Mouse (Mus musculus) mouse embryonic stem cell (cell line): ENCODE data around the gene Gmpr2.

Experiments
- in situ Hi-C, 2 experiments: fragments of 300-500 bp; cut with MboI; formaldehyde crosslinking; loops; 1 replicate in 1 of 2; 3 replicates in 1 of 2; pipeline ENCODE4 v1.14.3; 2019 to 2020; ENCODE audit warnings: low sequenced_read_pairs in 2 of 2, low pct_unique_long_range_greater_than_20kb in 1 of 2, mixed read lengths in 1 of 2; ENCODE audit not compliant: unreplicated experiment in 1 of 2

Gene Gmpr2

DNA sequence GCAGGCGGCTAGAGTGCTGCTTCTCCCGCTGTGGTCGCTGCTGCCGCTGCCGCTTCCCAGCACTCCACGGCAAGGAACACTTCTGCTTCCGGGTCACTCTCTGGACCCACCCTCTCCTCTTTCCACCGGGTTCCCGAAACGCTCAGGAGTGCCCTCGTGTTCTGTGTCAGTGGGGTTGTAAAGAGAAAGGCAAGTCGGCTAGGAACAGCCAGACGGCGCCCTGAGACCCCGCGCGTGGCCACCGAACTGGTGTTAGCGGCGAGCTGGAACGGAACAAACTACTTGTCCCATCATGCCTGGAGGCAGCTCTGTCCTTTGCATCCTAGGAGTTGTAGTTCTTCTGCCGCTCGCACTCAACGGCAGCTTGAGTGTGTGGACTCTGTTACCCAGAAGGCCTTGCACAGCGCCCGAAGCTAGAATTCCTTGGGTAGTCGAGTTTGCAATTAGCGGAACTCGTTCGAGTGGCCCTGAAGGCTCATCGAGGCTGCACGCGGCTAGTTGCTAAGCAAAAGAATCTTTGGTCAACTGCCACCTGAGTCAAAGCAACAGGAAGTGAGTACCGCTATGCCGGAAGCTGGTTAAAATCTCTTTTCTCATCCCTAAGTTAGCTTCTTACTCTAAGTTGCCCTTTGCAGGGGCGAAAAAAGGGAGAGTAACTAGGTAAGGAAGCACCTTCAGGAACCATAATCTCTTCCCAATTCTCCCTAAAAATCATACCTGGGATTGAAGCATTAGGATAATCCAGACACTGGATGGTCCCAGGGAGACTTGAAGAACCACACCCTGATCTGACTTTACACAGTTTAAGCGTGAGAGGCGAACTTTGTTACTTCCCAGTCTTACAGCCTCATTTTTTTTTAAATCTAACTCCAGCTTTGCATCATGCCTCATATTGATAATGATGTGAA is at the start of gene Gmpr2, which contains the start of gene Nedd8:
Gmpr2 (plus strand) TSS at position 109 of the 908 bp plus-strand sequence.
Nedd8 (minus strand) TSS at position 292 of the 908 bp plus-strand sequence.
- in situ Hi-C loops = no loop called here

DNA sequence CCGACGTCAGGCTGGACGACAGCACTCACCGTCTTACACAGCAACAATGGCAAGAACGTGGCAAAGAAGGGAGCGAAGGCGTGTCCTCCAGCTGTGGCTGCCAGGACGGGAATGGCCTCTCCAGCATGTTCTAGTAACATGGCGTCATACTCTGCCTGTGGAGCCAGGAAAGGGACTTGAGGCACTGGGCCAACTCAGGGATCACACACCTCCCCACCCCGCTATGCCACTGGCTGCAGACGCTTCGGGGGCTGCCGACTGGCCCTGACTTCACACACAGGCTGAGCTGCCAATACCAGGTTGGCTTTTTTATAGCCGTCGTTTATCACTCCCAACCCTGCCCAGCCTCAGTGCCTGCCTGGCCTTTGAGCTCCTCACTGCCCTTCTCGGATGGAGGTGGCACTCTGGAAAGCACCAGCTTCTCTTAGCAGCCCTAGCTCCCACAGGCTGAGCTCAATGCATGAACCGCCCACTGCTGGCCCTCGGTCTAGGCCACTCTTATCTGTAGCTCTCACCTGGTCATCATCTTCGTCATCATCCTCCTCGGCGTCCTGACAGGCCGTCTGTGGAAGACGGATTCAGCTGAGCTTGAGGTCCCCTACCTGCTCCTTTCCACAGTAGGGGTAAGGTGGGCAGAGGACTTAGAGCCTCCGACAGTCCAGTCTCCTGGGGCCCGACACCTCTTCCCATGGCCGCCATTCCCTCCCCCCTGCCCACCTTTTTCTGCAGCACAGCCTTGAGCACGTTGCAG is 43.5 kb upstream of the Gmpr2 start:
- in situ Hi-C loops = no loop called here

DNA sequence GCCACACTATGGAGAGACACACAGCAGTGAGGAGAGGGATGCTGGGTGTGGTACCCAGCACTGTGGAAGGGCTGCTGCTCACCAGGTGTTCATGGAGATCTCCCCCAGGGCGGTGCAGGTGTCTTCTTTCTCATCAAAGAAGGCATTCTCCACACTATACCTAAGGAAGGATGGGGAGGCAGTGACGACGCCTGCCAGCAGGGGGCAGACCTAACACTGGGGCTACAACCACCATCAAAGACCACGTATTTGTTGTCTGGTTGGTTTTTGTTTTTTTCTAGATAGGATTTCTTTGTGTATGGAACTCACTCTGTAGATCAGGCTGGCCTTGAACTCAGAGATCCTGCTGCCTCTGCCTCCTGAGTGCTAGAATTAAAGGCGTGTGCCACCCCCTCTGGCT is 42.4 kb upstream of the Gmpr2 start:
- in situ Hi-C loops = no loop called here

DNA sequence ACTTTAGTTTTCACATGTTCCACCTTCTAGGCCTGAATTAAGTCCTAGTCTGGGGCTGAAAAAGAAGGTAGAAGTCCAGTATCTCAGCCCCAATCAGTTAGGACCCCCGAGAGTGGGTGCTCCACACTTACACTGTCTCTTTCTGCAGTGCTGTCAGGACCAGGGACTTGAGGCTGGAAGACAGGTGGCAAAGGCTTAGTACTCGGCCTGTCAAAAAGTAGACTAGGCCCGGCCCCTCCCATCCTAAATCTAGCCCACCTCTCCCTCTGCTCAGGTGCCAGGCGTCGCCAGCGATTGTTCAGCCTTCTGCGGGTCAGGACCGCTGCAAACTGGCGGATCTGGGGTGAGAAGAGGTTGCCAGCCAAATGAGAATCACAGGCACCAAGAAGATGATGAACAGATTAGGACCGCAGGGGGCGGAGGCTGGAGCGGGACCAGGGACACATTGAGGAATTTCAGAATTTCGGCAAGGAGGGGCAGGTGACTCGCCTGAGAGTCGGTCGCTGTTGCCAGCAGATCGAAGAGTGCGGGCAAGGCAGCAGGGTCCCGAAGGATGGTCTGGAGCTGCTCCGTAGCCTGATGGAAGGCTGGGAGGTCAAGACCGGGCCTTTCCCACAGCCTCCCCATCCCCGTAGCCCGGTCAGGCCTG is 36.7 kb upstream of the Gmpr2 start:
- in situ Hi-C loops = no loop called here

DNA sequence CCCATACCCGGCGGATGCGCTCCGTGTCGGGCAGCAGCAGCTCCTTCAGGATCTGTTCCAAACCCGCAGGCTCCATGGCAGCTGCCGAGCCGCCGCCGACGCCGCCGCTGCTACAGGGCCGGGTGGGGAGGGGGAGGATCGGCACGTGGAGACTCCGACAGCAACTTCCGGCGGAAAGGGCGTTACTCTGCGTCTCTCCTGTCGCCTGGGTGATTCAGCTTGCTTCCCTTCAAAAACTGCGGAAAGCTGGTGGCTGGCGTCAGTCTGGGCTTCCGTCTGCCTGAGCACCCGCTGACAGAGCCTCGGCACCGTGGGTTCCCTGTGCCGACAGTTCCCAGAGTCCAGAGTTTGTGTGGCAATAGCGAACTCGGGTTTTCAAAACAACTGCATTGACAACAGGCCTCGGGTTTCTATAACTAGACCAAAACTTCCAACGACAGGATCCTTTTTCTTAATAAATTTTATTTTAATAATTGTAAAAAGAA is 36.2 kb upstream of the Gmpr2 start, which contains the start of gene Ipo4:
Ipo4 (minus strand) TSS at position 435 of the 485 bp plus-strand sequence.
- in situ Hi-C loops = no loop called here

DNA sequence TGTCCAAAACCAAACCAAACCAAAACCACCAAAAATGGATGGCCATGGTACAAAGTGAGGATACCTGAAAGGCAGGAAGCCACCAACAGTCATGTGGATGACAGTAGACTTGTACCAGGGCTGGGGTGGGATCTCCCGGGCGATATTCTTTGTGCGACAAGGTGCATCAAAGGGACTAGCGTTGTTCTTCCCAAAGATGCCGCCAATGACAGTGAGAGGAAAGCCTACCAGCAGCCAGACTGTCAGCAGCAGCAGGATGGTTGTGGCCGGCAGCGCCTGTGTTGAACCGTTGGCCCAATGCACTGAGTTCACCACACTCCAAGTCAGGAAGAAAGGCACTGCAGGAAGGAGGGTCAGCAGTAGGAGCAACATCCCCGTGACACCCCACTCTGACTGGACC is 33.9 kb upstream of the Gmpr2 start, which contains the start of gene Gm49378:
Gm49378 (minus strand) TSS at position 101 of the 400 bp plus-strand sequence.
- in situ Hi-C loops = no loop called here

DNA sequence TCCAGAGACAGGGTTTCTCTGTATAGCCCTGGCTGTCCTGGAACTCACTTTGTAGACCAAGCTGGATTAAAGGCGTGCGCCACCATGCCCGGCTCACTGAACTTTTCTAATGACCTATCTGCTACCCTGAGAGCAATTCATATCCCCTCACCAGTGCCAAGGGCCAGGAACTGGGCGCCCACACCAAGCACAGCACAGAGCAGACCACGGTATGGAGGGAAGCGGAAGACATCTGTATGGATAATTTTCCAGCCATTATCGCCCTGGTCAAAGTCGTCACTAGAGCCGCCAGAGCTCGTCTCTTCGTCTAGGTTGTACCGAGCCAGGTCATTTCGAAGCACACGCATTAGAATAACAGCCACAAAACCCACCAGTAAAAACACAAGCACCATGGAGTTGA is 30.9 kb upstream of the Gmpr2 start:
- in situ Hi-C loops = no loop called here

DNA sequence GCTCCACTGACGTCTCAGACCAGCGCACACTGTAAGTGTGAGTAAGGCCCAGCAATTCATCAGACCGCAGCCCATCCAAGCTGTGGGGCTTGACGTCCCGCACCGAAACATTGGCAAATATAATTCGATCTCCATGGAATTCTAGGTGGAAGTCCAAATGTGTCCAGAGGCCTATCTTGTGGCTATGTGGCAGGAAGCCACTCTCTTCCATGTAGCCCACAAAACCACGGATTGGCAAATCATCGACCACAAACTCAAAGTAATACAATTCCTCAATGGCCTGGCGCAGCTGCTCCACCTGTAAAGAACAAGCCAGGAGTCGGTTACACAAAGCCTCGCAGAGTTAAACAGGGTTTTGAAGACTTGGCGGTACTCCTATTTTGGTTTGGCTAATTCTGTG is 30.4 kb upstream of the Gmpr2 start:
- in situ Hi-C loops = no loop called here

DNA sequence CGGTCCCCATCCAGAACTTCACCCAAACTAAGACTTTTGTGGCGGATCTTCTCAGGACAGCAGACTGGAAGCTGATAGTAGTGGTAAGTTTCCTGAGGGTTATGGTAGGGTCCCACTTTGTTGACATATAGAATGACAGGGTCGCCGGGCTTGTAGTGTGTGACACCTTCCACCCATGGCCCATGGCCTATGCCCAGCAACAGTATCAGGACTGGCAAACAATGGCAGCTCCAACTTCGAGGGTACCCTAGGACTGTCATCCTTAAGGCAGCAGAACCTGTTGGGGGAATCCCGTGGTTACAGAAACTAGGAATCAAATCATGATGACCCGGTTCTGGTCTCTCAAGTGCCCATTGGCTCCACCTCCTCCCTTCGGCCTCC is 29.1 kb upstream of the Gmpr2 start:
- in situ Hi-C loops = no loop called here

DNA sequence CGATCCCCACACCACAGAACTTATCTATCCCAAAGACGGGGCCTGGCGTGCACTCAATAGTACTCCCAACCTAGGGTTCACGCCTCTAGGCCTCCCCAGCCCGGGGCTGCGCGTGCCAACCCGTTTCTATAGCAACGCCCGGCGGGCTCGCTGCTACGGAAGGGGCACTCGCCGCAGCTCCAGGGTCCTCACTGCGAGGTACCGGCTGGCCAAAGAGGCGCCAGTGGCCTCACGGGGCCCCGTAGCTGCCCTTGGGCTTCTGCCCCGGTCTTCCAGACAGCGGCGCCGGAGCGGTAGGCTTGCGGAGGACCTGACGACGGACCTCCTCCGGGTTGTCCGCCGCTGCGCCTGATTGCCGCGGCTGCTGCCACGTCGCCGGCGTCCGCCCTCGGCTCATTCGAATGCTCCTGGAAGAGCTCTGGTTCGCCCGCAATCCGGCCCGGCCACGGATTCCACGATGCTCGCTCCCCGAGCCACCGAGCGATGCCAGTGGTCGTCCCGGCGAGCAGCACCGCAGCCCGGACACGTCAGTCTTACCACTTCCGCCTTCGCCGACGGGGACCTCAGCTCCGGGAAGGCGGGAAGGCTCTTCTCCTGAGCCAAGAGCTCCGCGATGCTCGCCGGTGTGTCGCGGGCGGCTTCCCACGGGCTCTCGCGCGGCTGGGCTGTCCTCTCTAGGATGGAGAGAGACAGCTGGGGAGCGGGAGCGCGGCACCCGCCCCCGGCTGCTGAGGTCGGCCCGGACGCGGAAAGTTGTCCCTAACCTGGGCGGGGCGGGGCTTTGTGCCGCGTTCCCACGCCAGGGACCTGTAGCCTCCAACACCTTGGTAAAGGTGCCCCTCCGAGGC is 28.5 kb upstream of the Gmpr2 start, which contains the start of gene Tm9sf1:
Tm9sf1 (minus strand) TSS at position 747 of the 848 bp plus-strand sequence.
- in situ Hi-C loops = no loop called here

DNA sequence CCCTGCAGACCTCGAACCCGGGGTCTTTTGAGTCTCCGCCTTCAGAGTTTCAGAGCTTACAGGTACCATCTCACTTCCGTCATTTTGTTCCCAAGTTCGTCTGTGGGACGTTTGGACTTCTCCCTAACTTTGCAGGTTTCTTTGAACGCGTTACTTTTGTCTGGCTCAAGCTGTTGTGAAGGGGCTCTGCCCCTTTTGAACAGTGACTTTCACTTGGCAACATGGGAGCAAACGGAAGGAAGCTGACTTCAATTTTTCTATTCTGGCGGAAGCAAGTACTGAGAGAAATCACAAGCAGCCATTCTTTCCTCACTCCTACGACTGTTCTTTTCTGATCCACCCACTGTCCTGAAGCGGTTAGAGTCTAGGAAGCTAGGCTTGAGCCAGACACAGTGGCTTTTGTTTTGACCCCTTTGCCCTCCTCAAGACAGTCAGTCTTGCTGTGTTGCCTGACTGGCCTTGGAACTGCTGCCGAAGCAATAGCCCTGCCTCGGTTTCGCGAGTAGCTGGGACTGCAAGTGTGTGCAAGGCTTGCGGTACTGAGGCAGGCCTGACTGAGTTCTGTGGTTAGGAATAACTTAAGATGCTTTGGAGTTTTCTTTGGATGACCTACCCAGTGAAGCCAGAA is 27.4 kb upstream of the Gmpr2 start:
- in situ Hi-C loops = no loop called here

DNA sequence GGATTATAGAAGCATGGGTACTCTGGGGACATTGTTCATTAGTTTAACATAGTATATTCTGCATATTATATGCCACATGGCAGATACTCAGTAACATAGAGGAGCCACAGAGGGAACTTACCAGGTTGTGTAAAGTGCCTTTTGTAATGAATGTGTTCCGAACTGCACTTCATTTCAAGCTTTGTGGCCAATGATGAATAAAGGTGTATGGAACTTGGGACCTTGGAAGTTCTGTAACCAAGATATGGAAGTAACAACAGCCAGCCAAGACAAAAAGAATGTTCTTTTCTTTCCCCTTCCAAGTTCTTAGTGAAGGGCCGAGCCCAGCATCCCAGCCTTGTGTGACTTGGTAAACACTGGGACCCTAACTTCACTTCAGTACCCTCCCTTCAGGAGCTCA is 21.9 kb upstream of the Gmpr2 start, which contains the start of gene Tssk4:
Tssk4 (plus strand) TSS at position 301 of the 400 bp plus-strand sequence.
- in situ Hi-C loops = no loop called here

DNA sequence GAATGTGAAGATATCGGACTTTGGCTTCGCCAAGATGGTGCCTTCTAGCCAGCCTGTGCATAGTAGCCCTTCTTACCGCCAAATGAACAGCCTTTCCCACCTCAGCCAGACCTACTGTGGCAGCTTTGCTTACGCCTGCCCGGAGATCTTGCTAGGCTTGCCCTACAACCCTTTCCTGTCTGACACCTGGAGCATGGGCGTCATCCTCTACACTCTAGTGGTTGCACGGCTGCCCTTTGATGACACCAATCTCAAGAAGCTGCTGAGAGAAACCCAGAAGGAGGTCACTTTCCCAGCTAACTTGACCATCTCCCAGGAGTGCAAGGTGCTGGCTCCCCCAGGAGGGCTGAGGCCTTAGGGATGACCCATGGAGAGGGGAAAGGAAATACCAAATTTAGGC is 20.2 kb upstream of the Gmpr2 start:
- in situ Hi-C loops = no loop called here

DNA sequence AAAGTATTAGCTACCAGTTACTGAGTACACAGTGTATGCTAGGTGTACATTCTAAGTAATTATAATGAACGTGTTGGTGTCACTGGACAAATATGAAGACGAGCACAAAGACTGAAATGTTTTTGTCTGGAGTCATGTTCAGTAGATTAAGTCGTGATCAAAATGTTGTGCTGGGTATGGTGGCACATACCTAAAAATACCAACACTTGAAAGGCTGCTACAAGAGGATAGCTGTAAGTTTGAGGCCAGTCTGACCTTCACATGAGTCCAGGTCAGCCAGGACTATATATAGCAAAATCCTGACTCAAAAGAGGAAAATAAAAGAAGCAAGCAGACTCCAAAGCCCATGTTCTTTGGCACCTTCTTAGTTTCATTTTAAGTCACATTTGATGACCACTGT is 14.8 kb upstream of the Gmpr2 start:
- in situ Hi-C loops = no loop called here

DNA sequence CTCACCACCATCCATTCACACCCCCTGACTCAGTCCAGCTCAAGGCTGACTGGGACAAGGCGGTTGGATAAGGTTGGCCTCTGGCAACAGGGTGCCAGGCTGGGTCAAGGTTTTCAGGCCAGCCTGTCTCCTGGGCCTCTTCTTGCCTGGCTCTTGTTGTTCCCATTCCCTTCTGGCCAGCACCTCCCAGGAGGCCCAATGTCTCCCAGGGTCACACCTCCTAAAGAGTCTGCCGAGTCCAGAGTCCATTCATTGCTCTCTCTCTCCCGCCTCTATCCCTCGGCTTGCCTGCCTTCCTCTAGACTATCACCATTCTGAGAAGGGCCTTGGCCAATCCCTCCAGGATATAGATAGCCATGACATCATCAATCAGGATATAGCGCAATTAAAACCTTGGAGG is 13.7 kb upstream of the Gmpr2 start:
- in situ Hi-C loops = no loop called here

DNA sequence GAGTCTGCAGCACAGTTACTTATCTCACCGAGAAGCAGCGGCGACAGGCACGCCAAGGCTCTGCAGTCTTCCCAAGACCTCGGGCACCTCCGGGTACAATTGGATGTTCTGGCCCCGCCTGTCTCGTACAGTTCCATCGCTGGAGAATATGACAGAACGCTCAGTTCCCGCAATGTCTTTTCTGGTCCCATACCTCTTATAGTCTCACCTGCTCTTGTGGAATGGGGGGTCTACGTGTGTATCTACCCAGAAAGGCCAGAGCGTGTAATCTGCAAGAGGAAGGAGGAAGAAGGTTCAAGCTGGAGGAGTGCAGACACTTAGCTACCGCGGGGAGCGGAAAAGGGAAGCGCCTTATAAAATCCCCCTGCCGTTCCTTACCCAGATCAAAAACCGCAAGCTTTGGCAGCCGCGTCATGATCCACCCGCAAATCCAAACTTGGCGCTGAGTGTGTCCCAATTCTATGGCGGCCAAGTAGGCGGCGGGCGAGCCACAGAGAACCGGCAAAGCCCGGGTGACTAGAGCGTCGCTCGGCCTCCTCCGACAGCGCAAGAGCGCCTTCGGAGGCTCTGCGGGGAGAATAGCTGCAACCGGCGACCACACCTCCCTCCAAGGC is 11.7 kb upstream of the Gmpr2 start, which contains the start of gene Mdp1:
Mdp1 (minus strand) TSS at position 549 of the 614 bp plus-strand sequence.
- in situ Hi-C loops = no loop called here

DNA sequence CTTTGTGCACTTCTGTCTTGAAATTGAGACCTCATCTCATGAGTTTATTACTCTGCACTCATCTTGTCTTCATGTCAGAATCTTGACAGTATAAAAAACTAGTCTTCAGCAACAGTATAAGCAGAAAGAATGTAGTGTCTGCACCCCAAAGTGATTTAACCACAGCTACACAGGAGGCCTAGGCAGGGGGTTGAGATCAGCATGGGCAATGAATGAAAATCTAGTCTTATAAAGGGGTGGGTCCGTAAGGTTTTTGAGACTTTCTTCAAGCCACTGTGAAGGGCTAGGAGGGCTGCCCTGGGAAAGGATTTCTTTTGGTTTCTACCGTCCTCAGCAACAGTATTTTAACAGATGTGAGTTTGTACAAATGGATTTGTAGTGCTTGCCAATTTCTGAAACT is 11.1 kb upstream of the Gmpr2 start:
- in situ Hi-C loops = no loop called here
